Mouse (Mus musculus) ovary, postnatal 36 days (tissue): ENCODE measurements at regions not wholly inside any gene's neighbourhood (a gene's known extent, or its start where the extent isn't known, plus 50 kb on each side); places are given as distances from the start of the nearest gene placed in this dataset.
"Not testable (repeated sequence)": the region's sequence is repeated elsewhere in the genome, so short reads cannot be mapped to it uniquely, and the experiment has no call there.

Experiments
- DNase-seq: peaks from one replicate; pipeline ENCODE4 v3.0.0; 2022; ENCODE audit warnings: low spot score, mixed read lengths

DNA sequence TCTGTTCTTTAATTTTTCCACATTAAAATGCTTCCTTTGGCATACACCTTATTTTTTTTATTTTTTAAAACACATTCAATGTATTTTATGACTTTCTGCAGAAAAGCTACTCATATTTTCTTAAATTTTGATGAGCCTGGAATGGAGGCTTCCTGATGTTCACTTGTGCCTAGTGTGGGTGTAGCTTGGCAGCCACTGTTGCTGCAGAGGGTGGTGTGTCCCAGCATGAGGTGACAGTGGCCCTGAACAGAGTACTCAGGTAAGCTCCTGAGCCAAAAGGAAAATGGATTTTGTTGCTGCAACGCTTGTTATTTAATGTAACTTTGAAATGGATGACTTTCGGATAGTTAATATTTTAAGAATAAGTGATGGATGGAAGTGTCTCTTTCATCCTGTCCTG lies 170.6 kb downstream of the Eipr1 start:
- no peak for DNase-seq

DNA sequence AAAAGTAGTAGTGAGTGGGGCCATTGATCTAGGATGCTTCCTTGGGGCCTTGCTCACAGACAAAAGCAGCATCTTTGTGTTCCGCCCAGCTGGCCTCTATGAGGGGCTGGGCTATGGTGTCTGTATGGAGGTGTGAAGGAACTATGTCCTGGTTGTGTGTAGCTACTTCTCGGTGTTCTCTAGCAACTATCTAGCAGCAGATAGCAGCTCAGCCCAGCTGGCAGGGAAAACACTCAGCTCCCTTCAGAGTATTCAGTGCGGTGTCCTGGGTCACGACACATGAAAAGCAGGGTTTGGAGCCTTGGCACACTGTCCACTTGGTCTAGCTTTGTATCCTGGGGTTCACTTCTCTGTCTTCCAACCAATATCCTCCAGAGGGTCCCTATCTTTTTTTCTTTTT lies 173.6 kb downstream of the Eipr1 start:
- no peak for DNase-seq

DNA sequence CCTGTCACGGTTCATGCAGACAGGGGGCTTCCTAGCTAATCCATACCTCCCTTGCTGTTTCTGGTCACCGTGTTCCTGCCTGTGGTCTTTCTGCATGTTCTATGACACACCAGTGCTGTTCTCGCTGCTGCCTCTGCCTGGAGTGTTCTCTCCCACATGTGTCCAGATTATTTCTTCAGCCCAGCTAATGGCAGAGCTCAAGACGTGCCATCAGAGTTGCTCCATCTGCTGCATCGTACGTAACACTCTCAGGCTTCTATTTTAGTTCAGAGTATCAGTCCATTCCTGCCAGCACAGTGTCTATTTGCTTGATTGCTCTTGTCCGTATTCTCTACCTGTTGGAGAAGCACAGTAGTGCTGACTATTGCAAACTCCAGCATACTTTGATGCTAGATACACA lies 188.3 kb downstream of the Eipr1 start:
- no peak for DNase-seq

DNA sequence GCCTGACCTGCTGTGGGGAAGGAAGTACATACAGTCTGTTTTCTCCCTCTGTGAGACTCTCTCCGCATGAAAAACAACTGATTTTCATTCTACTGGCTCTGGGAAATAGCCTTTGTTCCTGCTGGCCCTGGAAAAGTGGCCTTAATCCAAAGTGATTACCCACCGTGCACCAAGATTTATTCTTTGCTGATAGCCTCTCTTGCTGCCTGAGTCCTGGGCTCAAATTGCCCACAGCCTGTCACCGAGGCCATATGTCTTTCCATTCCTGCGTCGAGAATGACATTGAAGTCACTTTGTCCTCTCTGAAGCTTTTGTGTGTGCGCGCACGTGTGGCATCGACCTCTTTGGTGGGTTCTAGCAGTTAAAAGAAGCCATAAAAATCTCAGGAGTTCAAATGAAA lies 197.3 kb downstream of the Eipr1 start:
- peak; percentile 8 for DNase-seq

DNA sequence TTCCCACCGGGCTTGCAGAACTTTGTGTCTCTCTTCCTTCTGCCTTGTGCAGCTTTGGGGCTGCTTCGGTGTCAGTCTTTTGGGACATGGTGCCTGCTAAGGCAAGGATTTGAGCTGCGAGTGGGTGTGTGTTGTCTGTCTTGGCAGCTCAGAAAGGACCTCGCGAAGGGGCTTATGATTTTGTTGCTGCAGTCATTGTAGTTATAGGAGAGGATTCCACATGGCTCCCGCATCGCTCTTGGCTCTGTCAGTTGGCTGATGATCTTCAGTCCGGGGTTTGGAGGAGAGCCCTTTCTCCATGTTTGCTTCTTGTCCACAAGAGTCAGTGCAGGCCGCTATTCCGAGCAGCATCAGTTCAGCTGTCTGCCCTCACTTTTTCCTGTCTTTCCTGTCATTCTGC lies 197.7 kb downstream of the Eipr1 start:
- DNase-seq, result peak; percentile 8

DNA sequence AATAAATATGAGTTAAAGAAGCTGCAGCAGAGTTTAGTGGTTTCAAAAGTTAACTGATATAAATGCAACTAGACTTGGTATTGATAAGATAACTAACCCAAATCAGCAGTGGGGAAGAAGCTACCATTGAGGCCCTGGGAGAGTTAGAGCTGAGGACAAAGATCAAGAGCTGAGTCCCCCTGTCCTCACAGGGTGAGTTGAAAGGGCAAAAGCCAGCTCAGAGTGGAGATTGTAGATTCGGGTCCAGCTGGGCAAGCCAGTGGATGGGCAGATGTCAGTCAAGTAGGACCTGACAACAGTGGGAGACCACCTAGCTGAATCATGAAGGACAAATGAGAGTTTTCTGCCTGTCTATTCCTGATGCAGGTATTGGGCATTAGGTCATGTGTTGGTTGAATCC lies 205.6 kb downstream of the Eipr1 start:
- DNase-seq, result no peak

DNA sequence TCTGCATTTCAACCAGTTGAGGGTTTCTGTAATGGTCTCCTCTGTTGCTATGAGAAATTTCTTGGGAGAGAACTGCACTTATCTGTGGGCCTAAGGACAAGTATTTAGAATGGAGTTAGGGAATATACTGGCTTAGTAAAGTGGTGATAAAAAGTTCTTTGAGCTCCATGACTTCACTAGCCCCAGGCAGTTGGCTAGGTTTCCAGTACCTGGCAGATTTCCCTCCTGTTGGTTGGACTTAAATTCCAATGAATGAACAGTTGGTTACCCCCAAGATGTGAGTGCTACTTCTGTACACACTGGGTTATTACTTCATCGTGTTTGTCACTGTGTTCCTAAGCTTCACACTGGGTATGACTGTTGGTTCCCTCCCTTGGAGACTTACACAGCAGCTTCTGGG lies 207.1 kb downstream of the Eipr1 start:
- no peak for DNase-seq

DNA sequence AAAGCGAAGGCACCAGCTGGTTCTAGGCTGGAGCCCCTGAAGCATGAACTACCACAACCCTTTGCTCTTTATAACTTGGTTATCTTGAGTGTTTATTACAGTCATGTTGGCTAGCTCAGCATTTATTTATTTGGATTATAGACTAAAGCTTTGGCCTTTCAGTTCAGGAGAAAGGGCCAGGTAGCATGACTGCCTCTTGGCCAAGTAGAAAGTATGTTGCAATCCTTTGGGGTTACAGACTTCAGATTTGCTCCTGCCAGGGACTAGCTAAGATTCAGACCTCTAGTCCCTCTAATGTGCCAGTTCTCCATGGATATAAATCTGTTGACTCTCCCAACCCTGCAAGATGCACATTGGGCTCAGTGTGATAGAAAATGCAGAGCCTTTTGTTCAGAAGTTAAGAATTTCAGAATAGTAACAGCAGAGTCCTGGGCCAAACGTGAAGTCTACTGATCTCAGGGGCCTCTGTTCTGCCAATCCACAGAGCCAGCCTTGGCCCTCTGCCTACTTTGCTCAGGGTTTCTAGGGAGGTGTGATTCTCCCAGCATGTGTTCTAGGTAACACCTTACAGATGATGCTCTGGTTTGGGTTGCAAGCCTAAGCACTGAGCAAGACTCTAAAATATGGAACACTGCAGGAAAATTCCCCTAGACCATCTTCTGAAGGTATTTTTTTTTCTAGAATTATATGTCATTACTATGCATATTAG lies 218.2 kb downstream of the Eipr1 start:
- no peak for DNase-seq

DNA sequence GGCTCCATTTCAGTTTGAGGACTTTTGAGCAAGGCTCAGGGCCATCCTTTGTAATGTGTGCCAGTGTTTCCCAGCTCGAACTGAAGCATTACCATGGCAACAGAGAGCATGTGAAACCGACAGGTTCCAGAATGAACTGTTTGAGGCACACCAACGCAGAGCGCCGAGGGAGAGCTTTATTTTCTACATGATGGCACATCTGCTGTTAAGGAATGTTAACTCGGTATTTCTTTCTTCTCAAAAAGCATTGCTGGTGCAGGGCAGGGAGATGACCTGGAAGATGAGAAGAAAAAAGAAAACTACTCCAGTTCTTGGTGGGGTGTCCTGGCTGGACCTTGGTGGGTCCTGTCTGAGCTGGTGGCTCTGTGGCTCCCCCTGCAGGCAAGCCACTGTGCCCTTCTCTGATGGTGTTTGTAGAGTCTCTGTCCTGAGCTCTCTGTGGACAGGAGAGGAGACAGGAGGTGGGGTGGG lies 223.0 kb downstream of the Eipr1 start:
- DNase-seq, result peak; percentile 31

DNA sequence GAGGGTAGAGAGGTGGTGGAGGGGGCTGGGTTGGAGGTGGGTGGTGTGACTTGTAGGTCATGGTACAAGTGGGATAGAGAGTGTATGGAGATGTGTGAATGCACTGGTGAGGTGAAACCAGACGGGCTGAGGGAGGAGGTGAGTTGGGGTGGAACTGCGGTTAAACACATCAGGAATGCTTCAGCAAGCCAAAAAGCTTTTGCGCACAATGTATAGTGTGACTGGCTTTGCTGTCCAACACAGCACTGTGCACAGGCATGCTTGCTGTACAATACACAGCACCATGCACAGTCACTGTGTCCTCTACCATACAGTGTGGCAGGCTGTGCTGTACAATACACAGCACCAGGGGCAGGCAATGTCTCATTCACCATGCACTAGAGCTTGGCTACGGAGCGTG lies 223.6 kb downstream of the Eipr1 start:
- no peak for DNase-seq

DNA sequence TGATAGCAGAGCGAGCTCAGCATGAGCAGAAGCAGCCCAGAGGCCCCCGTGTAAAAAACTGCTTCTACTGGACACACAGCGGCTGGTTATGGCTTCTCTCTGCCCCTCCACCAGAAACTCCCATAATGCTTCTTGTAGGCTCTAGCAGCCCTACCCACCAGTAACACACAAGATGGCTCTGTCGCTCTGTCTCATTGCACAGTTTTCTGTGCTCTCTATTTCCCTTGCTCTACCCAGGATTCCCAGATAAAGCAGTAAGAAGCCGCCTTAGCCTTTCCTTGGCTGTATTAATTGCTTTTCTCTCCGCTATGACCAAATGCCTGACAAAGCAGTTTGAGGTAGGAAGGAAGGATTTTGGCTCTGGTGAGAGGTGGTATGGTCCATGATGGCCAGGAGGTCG lies 228.1 kb downstream of the Eipr1 start:
- DNase-seq, result no peak

DNA sequence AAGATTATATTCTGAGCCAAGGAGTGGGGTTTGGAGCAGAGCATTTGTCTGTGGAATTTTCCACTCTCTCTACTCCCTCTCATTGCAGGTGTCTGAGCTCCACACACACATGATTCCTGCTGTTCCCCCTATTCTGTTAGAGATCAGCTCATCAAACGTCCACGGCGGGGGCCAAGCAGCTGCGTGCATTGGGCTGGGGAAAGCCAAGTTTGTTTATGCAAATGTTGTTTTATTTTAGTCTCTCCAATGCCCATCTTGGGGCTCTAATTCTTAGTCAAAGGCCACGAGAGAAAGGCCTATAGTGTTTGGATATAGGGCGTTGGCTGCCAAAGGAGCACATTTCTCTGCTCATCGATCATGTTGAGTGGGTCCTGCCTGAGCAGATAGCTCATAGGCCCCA lies 234.6 kb downstream of the Eipr1 start:
- no peak for DNase-seq

DNA sequence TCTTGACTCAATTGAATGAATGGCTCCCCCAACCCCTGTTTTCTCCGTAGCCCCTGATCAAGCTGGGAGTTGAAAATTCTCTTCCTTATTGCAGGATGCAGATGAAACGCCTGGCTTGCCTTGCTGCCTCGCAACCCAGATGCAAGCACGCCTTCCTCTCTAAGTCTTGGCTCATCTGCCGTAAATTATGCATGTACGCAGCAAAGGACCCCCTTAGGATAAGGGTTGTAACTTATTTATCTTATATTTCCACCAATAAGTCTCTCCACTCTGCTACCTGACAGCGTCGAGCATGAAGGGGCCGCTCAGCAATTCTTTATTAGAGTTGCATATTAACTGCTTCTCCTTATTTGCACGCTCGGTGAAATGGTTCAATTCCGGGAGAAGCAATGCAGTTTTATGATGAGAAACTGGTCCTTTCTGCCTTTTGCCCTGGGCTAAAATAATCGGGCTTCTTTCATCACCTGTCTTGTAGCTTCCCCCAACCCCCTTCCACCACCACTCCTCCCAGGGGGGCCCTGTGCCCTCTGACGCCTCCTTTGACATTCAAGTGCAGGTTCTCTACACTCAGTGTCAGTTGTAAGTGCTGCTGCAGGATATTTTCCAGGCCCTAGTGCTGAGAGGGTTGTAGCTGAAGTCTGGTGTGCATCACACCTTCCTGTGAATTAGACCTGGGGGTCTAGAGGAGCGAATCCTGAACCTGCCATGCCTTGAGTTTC lies 246.0 kb downstream of the Eipr1 start:
- no peak for DNase-seq

DNA sequence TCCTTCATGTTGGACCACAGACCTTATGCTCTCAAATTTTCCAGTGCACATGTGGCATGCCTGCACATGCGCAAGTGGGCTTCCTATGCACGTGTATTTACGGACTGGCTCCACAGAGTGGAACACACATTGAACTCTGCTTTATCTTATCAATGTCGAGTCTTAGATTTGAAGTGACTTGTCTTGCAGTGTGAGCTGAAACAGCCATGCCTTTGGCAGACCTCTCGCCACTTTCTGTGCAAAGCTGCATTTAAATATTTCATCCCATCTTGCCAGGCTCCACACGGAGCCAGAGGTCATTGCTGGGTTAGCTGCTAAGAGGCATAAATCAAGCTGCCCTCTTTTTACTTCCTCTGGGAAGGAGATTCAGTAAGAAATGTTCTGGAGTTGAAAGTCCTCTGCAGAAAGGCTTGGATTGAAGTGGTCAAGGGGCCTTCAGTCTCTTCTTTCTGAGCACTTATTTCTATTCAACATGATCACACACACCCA lies 248.4 kb downstream of the Eipr1 start:
- no peak for DNase-seq

DNA sequence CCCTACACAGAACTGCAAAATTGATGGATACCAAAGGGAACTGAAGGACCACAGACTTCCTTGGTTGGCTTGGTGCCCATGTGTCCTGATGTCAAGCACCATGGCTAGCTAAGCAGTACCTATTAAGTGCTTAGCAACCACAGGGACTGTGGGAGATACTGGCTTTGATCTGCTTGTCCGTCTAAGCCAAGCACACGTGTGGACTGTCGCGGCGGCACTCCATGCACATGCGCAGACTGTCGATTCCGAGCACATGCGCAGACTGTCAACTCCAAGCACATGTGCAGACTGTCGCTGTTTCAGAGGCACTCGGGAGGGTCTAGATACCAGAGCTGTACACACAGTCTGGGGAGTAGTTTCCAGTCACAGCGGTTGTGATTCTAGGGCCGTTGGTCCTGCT lies 252.9 kb downstream of the Eipr1 start:
- DNase-seq, result no peak

DNA sequence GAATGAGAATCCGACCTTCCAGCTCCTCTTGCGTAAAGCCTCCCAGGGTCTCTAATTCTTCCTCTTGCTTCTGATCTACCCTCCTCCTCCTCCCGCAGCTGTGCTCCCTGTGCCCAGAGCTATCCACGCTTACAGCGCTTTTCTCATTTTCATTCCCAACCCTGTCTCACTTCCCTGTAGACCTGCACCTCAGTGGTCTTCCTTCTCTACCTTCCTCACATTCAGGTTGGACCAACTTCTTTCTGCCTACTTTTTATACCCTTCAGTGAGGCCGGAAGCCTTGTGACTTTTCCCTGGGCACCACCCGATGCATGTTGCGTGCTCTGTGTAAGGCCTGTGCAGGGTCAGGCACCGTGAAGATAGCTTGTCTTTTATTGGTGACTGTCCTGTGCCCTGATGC lies 263.0 kb downstream of the Eipr1 start:
- DNase-seq, result no peak

DNA sequence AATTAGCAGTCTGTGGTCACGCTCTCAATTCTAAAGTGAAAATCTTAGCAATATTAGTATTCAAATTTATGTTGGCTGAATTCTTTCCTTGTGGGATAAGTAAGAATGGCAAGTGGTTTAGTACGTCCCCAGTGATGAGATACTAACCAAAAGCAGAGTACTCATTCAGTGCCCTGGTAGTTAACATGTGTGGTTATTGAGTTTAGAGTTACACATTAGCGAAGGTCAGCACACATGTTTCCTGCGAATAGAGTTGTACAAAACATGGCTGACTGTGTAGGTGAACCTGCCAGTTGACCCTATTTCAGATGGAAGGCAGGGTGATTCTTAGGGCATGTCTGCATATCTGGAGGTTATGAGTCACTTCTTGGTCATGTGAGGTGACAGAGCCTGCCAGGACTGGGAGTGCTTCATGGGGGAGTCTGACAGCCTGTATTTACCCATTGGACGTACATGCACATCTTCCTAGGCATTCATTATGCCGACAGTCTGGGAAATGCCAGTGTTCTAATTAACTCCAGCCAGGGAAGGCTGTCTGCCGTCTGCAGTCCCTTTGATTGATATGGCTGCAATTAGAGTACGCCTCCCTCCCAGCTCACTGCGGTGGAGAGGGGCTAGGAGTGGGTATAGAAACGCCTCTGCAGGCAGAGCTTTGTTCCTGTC lies 263.7 kb downstream of the Eipr1 start:
- no peak for DNase-seq

DNA sequence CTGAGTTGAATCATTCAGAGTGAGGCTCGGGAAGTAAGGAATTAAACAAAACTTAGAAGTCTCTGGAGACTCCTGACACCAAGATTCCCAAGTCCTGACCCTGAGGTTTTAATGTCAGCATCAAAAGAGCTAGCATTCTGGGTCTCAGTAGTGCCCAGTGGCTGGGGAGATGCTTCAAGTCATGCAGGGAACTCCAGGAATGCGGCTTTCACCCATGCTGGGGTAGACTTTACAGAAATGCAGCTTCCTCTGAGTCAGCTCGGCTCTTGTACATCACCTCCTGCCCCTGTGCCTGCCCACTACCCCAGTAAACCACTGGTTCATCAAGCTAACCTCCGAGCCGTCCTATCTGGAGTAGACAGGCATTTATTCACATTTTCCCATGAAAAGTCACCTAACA lies 269.5 kb downstream of the Eipr1 start:
- DNase-seq, result no peak

DNA sequence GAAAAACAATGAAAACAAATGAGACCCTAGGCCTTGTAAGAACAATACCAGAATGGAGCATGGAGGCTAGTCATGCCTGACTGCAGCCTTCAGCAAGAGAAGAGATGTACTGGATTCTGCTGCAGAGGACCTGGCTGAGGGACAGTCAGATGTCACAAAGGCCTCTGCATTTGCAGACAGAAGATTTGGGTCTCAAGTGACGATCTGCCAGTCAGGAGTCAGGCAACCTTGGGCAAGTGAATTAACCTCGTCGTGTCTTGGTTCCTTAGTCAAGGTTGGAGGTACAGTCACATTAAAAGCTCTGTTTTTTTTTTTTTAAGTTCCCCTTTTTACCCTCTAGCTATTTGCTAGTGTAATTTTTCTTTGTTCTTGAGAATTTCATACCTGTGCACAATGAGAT lies 276.6 kb downstream of the Eipr1 start:
- no peak for DNase-seq

DNA sequence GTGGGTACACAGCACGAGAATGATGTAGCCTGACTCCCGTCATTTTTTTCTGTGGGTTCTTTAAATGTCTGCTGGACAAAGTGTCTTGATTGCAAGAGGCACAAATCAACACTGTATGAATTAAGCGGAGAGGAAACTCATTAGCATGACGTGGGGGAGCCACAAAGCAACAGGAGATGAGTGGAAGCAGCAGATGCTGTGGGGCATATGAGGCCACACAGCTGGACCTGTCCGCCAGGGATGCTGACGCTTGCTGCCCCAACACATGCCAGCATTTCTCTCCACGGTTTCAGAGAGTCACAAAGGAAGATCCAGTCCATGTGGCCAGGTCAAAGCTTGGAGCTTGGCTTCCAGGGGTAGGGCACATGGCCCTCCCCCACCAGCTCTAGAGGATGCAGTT lies 277.9 kb downstream of the Eipr1 start:
- DNase-seq, result no peak

DNA sequence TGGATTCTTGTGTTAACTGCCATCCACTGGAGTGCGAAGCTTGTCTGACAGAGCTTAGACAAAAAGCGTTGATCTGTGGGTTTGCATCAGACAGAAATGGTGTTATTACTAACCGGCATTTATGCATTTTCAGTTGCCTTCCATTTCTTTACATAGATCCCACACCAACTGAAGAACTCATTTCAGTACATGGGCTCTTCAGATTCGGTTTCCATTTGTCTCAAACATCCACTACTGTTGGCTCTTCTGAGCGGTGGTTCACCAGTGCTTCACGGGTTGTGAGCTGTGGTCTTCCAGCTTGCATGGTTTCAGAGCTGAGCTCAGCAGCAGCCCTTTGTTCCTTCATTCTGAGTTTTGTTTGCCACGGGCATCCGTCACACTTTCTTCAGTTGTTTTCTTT lies 294.4 kb downstream of the Eipr1 start:
- no peak for DNase-seq

DNA sequence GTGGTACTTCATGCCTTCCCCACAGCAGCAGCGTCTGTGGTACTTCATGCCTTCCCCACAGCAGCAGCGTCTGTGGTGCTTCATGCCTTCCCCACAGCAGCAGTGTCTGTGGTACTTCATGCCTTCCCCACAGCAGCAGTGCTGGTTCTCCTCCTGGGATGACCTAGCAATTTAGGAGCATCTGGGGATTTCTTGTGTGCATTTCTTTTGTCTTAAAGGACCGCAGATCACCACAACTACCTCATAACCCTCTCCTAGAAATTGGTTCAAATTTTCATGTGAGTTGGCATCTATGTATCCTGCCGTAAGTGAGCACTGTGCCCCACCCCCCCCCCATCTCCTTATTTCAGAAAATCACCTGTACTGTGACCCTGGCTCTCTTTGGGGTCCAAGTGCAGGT lies 297.0 kb downstream of the Eipr1 start:
- DNase-seq, result not testable (repeated sequence)

DNA sequence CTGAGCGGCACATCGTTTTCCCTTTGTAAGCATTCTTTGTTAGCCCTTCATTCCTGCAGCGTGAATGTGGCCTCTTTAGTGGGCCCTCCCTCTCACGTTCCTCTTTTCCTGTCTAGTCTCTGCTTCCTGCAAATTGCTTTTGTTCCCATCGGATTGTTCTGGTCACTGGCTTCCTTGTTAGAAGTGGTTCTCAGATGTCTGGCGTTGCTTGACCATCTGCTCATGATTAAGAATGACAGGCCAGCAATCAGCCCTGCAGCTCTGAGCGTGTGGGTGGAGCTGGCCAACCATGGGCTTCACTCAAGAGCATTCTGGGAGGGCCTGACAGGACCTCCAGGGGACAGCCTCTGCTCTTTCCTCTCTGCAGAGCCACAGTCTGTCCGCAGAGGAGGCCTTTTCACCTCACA lies 297.5 kb downstream of the Eipr1 start:
- DNase-seq, result no peak
